Mouse (Mus musculus) cerebellum, adult 2 months (tissue): ENCODE measurements around the gene Pnlip. TPM values are rescaled to one million over a fixed set of nuclear protein-coding genes. Genes with fewer than 3 reads are reported as not detected.

ENCODE experiments used
- DNase-seq, 2 experiments: peaks; one replicate each; pipeline ENCODE4 v3.0.0; 2021
- H3K27ac ChIP-seq: fragments of 200-500 bp; 2 replicates; pipeline ENCODE4 v1.5.1; 2012; ENCODE audit warnings: low read length, control low read depth, inconsistent platforms; ENCODE audit not compliant: insufficient read depth
- H3K27me3 ChIP-seq: fragments of 200-500 bp; 2 replicates; pipeline ENCODE4 v1.6.1; 2012; ENCODE audit warnings: inconsistent platforms, mild to moderate bottlenecking, low read length, moderate library complexity; ENCODE audit not compliant: control insufficient read depth, insufficient read depth
- H3K4me1 ChIP-seq: fragments of 200-500 bp; 2 replicates; pipeline ENCODE4 v1.6.1; 2011; ENCODE audit warnings: low read length; ENCODE audit not compliant: control insufficient read depth, insufficient read depth
- H3K4me3 ChIP-seq: fragments of 200-500 bp; replicated peaks from 2 replicates; pipeline ENCODE3; 2011; ENCODE audit warnings: mild to moderate bottlenecking, low read depth, low read length, control low read depth; ENCODE audit not compliant: insufficient read depth
- CTCF ChIP-seq: fragments of 200-500 bp; IDR thresholded peaks from 2 replicates; pipeline ENCODE4 v1.5.1; 2011; ENCODE audit warnings: low read depth, mild to moderate bottlenecking, control low read depth, low read length, moderate library complexity, borderline replicate concordance; ENCODE audit not compliant: insufficient read depth
- POLR2A ChIP-seq: fragments of 200-500 bp; IDR thresholded peaks from 2 replicates; pipeline ENCODE4 v1.6.1; 2011; ENCODE audit warnings: low read length, control low read depth, borderline replicate concordance; ENCODE audit not compliant: insufficient read depth
- WGBS: fragments of 180-500 bp; shearing (Covaris S2); methylation state at CpG from one replicate; pipeline ENCODE4 v1.1.7; 2018; 5-methylcytosine and 5-hydroxymethylcytosine counted together
- polyA plus RNA-seq: library from polyadenylated mRNA; depleted of rRNA; stranded (reverse); fragments of >200 nt; gene quantifications from 2 replicates; pipeline ENCODE4 v1.2.3, GENCODE M21; 2012; rRNA removed

Pnlip gene
- polyA plus RNA-seq, 1 experiment = not detected

DNA sequence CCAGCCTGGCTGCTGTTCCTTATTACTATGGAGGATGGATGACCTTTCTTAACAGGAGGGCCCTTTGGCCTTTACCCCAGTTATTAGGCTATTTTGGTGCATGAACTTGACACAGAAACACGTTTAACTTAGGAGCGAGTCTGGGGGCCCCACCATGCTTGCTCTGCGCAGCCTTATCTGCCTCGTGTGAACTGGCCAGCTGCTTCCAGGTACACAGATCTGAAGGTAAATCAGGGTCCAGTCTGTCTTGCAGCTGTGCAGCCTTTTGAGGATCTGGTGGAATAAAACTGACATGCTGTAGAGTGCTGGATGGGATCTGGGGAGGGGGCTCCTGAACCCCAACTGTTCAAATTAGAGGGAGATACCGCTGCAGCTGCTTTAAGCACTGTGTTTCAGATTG is 75.5 kb downstream of the Pnlip start:
- H3K4me1 ChIP-seq = no peaks in the 10 kb centered on the region
- no peak overlapping the region for H3K4me3 ChIP-seq
- H3K27ac ChIP-seq = no peak overlapping the region
- no peak for DNase-seq
- TF ChIP-seq CTCF (no peak), POLR2A (no peak)
- 85% methylated on average over 5 of the region's 5 CpGs for WGBS
- no peaks in the 10 kb centered on the region for H3K27me3 ChIP-seq

DNA sequence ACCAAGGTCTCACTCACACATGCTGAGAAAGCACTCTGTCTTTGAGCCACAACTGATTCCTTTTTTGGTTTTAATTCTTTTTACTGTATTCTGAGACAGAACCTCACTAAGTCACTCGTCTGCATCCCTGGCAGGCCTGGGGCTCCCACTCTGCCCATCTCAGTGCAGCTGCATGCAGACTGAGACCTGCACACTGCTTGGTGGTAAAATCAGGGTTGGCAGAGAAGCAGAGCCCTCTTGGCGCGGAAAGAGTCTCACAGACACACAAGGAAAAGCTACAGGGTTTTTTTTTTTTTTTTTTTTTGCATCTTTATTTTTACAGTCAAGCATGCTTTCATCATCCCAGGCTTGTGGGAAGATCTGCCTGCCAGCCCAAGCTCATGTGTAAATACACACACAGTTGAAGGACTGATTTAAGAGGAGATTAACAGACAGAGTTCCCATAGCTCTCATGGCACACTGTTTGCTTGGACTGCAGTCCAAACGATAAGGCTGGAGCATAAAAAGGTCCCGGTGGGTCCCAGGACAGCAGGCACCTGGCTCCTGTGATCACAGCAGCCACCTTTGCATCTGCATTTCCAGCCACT is 76.2 kb downstream of the Pnlip start, which contains the start of gene Pnliprp1:
Pnliprp1 (plus strand) TSS at position 443 of the 587 bp plus-strand sequence.
- DNase-seq = no peak
- Histone ChIP-seq H3K27me3 (no peaks in the 10 kb centered on the region), H3K4me3 (no peak within 1 kb of the TSS), H3K4me1 (no peaks in the 10 kb centered on the region), H3K27ac (no peak within 1 kb of the TSS)
- 35% methylated on average over 5 of the region's 5 CpGs for WGBS
- no peak for TF ChIP-seq CTCF
- TF ChIP-seq POLR2A = no peak

Other genes starting within 250 kb of the Pnlip start
- 11.9 and 14.1 TPM in 2 replicates for gene Gfra1, start 196.6 kb upstream of the Pnlip start, polyA plus RNA-seq
- not detected in 2 replicates for gene Ccdc172, start 140.5 kb upstream of the Pnlip start, polyA plus RNA-seq
- gene Pnliprp1, start 76.4 kb downstream of the Pnlip start, polyA plus RNA-seq = not detected in 2 replicates
- not detected in 2 replicates for gene Pnliprp2, start 107.2 kb downstream of the Pnlip start, polyA plus RNA-seq
- gene 1700019N19Rik, start 142.0 kb downstream of the Pnlip start, polyA plus RNA-seq = not detected in 2 replicates